Mouse (Mus musculus) embryonic fibroblast, embryonic 13.5 days (primary cell): ENCODE results near the gene Gm44503.

Source experiments
- CTCF ChIP-seq: IDR thresholded peaks from 2 replicates; pipeline ENCODE4 v1.5.1; 2011; ENCODE audit warnings: mild to moderate bottlenecking, control low read depth, low read length, moderate library complexity, borderline replicate concordance; ENCODE audit not compliant: insufficient read depth
- POLR2A ChIP-seq: IDR thresholded peaks from 2 replicates; pipeline ENCODE4 v1.6.1; 2011; ENCODE audit warnings: low read depth, mild to moderate bottlenecking, control low read depth, low read length, moderate library complexity

GRCm38 (mm10) chr9:72996806-72997205 lies 38.2 kb downstream of the Gm44503 start:
- no peak for TF ChIP-seq CTCF
- no peak for TF ChIP-seq POLR2A
